Mouse (Mus musculus): ENCODE results near the gene Itprip.
"Not testable (repeated sequence)": the region's sequence is repeated elsewhere in the genome, so short reads cannot be mapped to it uniquely, and the experiment has no call there.

The Itprip gene

DNA sequence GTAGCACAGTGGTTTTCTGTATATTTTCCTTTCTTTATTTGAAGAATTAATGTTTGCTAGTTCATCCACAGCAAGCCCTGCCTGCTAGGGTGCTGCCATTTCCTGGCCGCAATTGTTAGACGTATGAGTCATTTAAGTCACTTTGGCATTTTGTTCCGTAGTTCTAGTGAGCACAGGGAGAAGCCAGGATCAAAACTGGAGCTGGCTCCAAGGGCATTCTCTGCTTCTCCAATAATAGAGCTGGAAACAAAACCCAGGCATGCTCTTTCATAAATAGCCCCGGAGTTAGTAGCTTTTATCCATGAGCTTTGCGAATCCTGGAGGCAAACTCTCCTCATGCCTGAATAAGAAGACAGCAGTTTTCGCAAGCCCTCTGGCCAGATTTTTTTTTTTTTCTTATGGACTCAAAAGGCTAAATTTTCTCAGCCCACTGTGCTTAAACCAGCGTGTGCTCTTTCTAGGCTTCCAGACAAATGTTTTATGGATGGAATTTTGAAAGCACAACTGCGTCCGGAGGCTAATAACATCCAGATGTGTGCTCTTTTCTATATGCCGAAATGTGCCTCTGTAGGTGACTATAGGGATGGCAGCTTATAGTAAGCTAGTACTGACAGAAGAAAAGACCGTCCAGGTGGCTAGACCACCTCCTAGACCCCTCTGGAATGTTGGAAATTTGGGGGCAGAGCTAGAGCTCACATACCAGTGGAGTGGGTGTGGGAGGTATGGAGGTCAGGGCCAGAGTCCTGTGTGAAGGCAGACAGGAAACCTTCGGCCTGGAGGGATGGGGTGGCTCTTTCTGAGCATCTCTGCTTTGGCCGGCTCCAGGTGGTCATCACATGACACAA is 64.9 kb downstream of the Itprip start:
- ATAC-seq (ENCODE audit: low TSS enrichment), result peak; percentile 66

- no peak for ATAC-seq (ENCODE audit: low TSS enrichment)
Observed at GRCm38 (mm10) chr19:47853053-47853452, 66.0 kb downstream of the Itprip start.

DNA sequence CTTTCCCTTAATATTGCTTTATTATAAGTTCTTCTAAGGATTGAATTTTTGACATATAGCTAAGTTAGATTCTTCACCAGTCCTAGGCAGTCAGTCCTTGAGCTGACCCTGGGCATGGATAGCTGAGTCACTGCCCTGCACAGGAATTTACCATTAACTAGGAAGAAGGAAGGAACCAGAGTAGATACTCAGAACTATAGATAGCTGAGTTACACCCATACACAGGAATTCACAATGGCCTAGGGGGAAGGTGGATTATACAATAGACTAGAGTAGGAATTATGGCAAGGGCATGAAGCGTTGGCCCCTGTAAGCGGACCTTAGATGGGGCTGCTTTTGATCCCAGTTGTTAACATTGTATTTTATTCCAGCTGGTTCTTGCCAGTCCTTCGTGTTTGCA is 67.0 kb downstream of the Itprip start:
- not testable (repeated sequence) for ATAC-seq (ENCODE audit: low TSS enrichment)

DNA sequence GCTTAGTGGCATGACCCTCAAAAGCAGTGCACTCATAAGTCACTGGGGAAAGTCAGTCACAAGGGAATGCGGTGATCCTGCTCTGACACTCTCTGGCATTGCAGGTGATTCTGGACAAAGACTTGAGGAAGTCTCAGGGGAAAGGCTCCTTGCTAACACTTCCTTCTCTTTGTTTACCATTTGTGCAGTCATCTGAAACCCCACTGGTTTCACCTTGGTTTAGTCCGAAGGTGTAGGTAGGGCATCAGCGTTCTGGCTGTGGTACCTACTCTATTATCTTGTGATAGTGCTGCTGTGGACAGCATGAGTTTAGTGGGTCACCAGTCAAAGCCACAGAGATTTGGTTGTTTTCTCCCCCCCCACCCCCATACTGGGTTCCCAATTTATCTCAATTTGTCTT is 69.4 kb downstream of the Itprip start:
- ATAC-seq (ENCODE audit: low TSS enrichment), result no peak
